Mouse (Mus musculus) forebrain, embryonic 10.5 days (tissue): Measurements from ENCODE around the gene Vti1a. TPM values are rescaled to one million over a fixed set of nuclear protein-coding genes. Genes with fewer than 3 reads are reported as not detected.

Experiments used
- DNase-seq: peaks from one replicate; pipeline ENCODE4 v3.0.0-alpha.2; 2017; ENCODE audit warnings: low spot score; ENCODE audit errors: extremely low spot score
- H3K27ac ChIP-seq: fragments of 300-500 bp; sonication (generic); 2 replicates; pipeline ENCODE4 v1.5.1; 2016; ENCODE audit warnings: mild to moderate bottlenecking
- H3K27me3 ChIP-seq: fragments of 300-500 bp; sonication (generic); 2 replicates; pipeline ENCODE4 v1.6.1; 2016; ENCODE audit warnings: mild to moderate bottlenecking; ENCODE audit not compliant: poor library complexity, severe bottlenecking
- H3K36me3 ChIP-seq: fragments of 300-500 bp; sonication (generic); replicated peaks from 2 replicates; pipeline ENCODE4 v1.6.1; 2016; ENCODE audit warnings: mild to moderate bottlenecking, moderate library complexity
- H3K4me1 ChIP-seq: fragments of 300-500 bp; sonication (generic); 2 replicates; pipeline ENCODE4 v1.6.1; 2016
- H3K4me3 ChIP-seq: fragments of 300-500 bp; sonication (generic); 2 replicates; pipeline ENCODE4 v1.5.1; 2016; ENCODE audit warnings: mild to moderate bottlenecking, moderate library complexity
- H3K9me3 ChIP-seq: fragments of 300-500 bp; sonication (generic); 2 replicates; pipeline ENCODE4 v1.6.1; 2016; ENCODE audit warnings: mild to moderate bottlenecking, moderate library complexity
- WGBS: fragments of 180-500 bp; shearing (Covaris S2); methylation state at CpG from one replicate; pipeline ENCODE4 v1.1.7; 2016; 5-methylcytosine and 5-hydroxymethylcytosine counted together
- polyA plus RNA-seq: library from polyadenylated mRNA; unstranded; fragments of >200 nt; fragmentation: Nextera tagmentation; extraction: Ambion mirVana; gene quantifications from 2 replicates; pipeline ENCODE4 v1.2.1, GENCODE M21; 2016

Gene Vti1a
- polyA plus RNA-seq, 1 experiment from 2014 or later = 34.2 TPM

GRCm38 (mm10) chr19:55390323-55390722 lies 74.2 kb downstream of the Vti1a start:
- no peaks in the 10 kb centered on the region for H3K9me3 ChIP-seq
- H3K36me3 ChIP-seq = no peaks in the 10 kb centered on the region
- 72% methylated on average over 11 of the region's 11 CpGs for WGBS
- no peak for DNase-seq
- no peak overlapping the region for H3K4me3 ChIP-seq
- peaks cover 48% of the 10 kb centered on the region for H3K4me1 ChIP-seq
- peaks cover 18% of the 10 kb centered on the region; the same call in 1 of the 2 replicates for H3K27me3 ChIP-seq
- H3K27ac ChIP-seq = no peak overlapping the region

- Histone ChIP-seq H3K4me1 (no peaks in the 10 kb centered on the region), H3K9me3 (no peaks in the 10 kb centered on the region), H3K27ac (no peak overlapping the region), H3K36me3 (0 out of 2 replicates have a peak, but pooled peaks cover 9% of the 10 kb centered on the region), H3K27me3 (no peaks in the 10 kb centered on the region), H3K4me3 (no peak overlapping the region)
- 91% methylated on average over 11 of the region's 11 CpGs for WGBS
- no peak for DNase-seq
Observed at GRCm38 (mm10) chr19:55401638-55402037, 85.5 kb downstream of the Vti1a start.

- H3K9me3 ChIP-seq = no peaks in the 10 kb centered on the region
- DNase-seq = no peak
- no peaks in the 10 kb centered on the region for H3K36me3 ChIP-seq
- WGBS = 48% methylated on average over 6 of the region's 6 CpGs
- H3K27ac ChIP-seq = no peak overlapping the region
- no peak overlapping the region for H3K4me3 ChIP-seq
- H3K27me3 ChIP-seq = peaks cover 12% of the 10 kb centered on the region; the same call in 1 of the 2 replicates
- H3K4me1 ChIP-seq = peaks cover 58% of the 10 kb centered on the region
Observed at GRCm38 (mm10) chr19:55408486-55408885, 92.4 kb downstream of the Vti1a start.

GRCm38 (mm10) chr19:55411415-55411814 lies 95.3 kb downstream of the Vti1a start:
- WGBS = 81% methylated on average over 11 of the region's 11 CpGs
- H3K4me1 ChIP-seq = peaks cover 64% of the 10 kb centered on the region

GRCm38 (mm10) chr19:55411894-55412293 lies 95.8 kb downstream of the Vti1a start:
- 0 out of 2 replicates have a peak, but pooled peaks cover under 1% of the 10 kb centered on the region for H3K36me3 ChIP-seq
- DNase-seq = no peak
- H3K4me1 ChIP-seq = peaks cover 64% of the 10 kb centered on the region
- H3K27ac ChIP-seq = peak overlapping the region; percentile 49; the same call in 1 of the 2 replicates
- H3K27me3 ChIP-seq = peaks cover 17% of the 10 kb centered on the region
- H3K9me3 ChIP-seq = no peaks in the 10 kb centered on the region
- 57% methylated on average over 2 of the region's 2 CpGs for WGBS
- no peak overlapping the region for H3K4me3 ChIP-seq

More at GRCm38 (mm10) chr19:55411415-55411814, 95.3 kb downstream of the Vti1a start:
- Histone ChIP-seq H3K4me3 (no peak overlapping the region), H3K27ac (peak overlapping the region; percentile 22; the same call in 1 of the 2 replicates), H3K9me3 (no peaks in the 10 kb centered on the region), H3K27me3 (peaks cover 17% of the 10 kb centered on the region), H3K36me3 (no peaks in the 10 kb centered on the region)
- DNase-seq = no peak

GRCm38 (mm10) chr19:55414050-55414449 lies 98.0 kb downstream of the Vti1a start:
- peak; percentile 59 for DNase-seq
- Histone ChIP-seq H3K27me3 (peaks cover 8% of the 10 kb centered on the region), H3K27ac (no peak overlapping the region), H3K4me3 (no peak overlapping the region), H3K4me1 (peaks cover 48% of the 10 kb centered on the region), H3K9me3 (0 out of 2 replicates have a peak, but pooled peaks cover 5% of the 10 kb centered on the region), H3K36me3 (peaks cover 6% of the 10 kb centered on the region; the same call in 1 of the 2 replicates)
- 40% methylated on average over 8 of the region's 8 CpGs for WGBS

GRCm38 (mm10) chr19:55418756-55419155 lies 102.7 kb downstream of the Vti1a start:
- no peak for DNase-seq
- peaks cover 18% of the 10 kb centered on the region for H3K27me3 ChIP-seq
- peaks cover 41% of the 10 kb centered on the region for H3K4me1 ChIP-seq
- no peak overlapping the region for H3K4me3 ChIP-seq
- no peak overlapping the region for H3K27ac ChIP-seq
- 0 out of 2 replicates have a peak, but pooled peaks cover 5% of the 10 kb centered on the region for H3K9me3 ChIP-seq
- 45% methylated on average over 3 of the region's 3 CpGs for WGBS
- H3K36me3 ChIP-seq = peaks cover 6% of the 10 kb centered on the region; the same call in 1 of the 2 replicates

- H3K27me3 ChIP-seq = peaks cover 25% of the 10 kb centered on the region
- 82% methylated on average over 3 of the region's 3 CpGs for WGBS
- no peak for DNase-seq
- H3K9me3 ChIP-seq = 0 out of 2 replicates have a peak, but pooled peaks cover 5% of the 10 kb centered on the region
- H3K36me3 ChIP-seq = peaks cover 6% of the 10 kb centered on the region; the same call in 1 of the 2 replicates
- H3K4me3 ChIP-seq = no peak overlapping the region
- no peak overlapping the region for H3K27ac ChIP-seq
- H3K4me1 ChIP-seq = peaks cover 47% of the 10 kb centered on the region
Observed at GRCm38 (mm10) chr19:55419961-55420360, 103.9 kb downstream of the Vti1a start.

GRCm38 (mm10) chr19:55421816-55422215 lies 105.7 kb downstream of the Vti1a start:
- peaks cover 53% of the 10 kb centered on the region for H3K4me1 ChIP-seq
- no peak for DNase-seq
- peak overlapping the region; percentile 79 for H3K27ac ChIP-seq
- peaks cover 23% of the 10 kb centered on the region for H3K27me3 ChIP-seq
- WGBS = 85% methylated on average over 5 of the region's 5 CpGs
- H3K4me3 ChIP-seq = no peak overlapping the region
- H3K9me3 ChIP-seq = 0 out of 2 replicates have a peak, but pooled peaks cover 5% of the 10 kb centered on the region
- H3K36me3 ChIP-seq = peaks cover 6% of the 10 kb centered on the region; the same call in 1 of the 2 replicates

GRCm38 (mm10) chr19:55422311-55423064 lies 106.4 kb downstream of the Vti1a start:
- H3K9me3 ChIP-seq = no peaks in the 10 kb centered on the region

GRCm38 (mm10) chr19:55423065-55423716 lies 107.1 kb downstream of the Vti1a start:
- Histone ChIP-seq H3K9me3 (no peaks in the 10 kb centered on the region), H3K27ac (peak overlapping the region; percentile 1; the same call in 1 of the 2 replicates), H3K4me1 (peaks cover 53% of the 10 kb centered on the region), H3K36me3 (no peaks in the 10 kb centered on the region), H3K4me3 (no peak overlapping the region), H3K27me3 (peaks cover 30% of the 10 kb centered on the region)
- WGBS = 78% methylated on average over 11 of the region's 11 CpGs
- DNase-seq = no peak

More at GRCm38 (mm10) chr19:55422311-55423064, 106.4 kb downstream of the Vti1a start:
- peaks cover 28% of the 10 kb centered on the region for H3K27me3 ChIP-seq
- H3K4me3 ChIP-seq = no peak overlapping the region
- peak overlapping the region; percentile 79 for H3K27ac ChIP-seq
- peaks cover 53% of the 10 kb centered on the region for H3K4me1 ChIP-seq
- WGBS = 44% methylated on average over 18 of the region's 18 CpGs
- DNase-seq = peak; percentile 59
- H3K36me3 ChIP-seq = no peaks in the 10 kb centered on the region

- H3K4me1 ChIP-seq = peaks cover 49% of the 10 kb centered on the region
- no peaks in the 10 kb centered on the region for H3K9me3 ChIP-seq
- DNase-seq = no peak
- no peak overlapping the region for H3K27ac ChIP-seq
- H3K27me3 ChIP-seq = peaks cover 30% of the 10 kb centered on the region
- WGBS = 83% methylated on average over 8 of the region's 8 CpGs
- no peaks in the 10 kb centered on the region for H3K36me3 ChIP-seq
- no peak overlapping the region for H3K4me3 ChIP-seq
Observed at GRCm38 (mm10) chr19:55423952-55424351, 107.9 kb downstream of the Vti1a start.
